Mouse (Mus musculus): ENCODE data around the gene Rffl.

Rffl gene

GRCm38 (mm10) chr11:82871031-82871446, at the start of gene Rffl:
Gene Rffl, minus strand, starts transcription at chr11:82871210.
- peak; percentile 80 for DNase-seq (ENCODE audit: low spot score)

- no peak for DNase-seq (ENCODE audit: low spot score)
Observed at GRCm38 (mm10) chr11:82920768-82921167, 49.8 kb upstream of the Rffl start.

GRCm38 (mm10) chr11:82914711-82915352, 43.8 kb upstream of the Rffl start:
- no peak for DNase-seq (ENCODE audit: low spot score)

GRCm38 (mm10) chr11:82910679-82911389, 39.8 kb upstream of the Rffl start:
- DNase-seq (ENCODE audit: low spot score) = no peak

- DNase-seq (ENCODE audit: low spot score) = no peak
Observed at GRCm38 (mm10) chr11:82910250-82910649, 39.2 kb upstream of the Rffl start, which contains the start of gene Unc45b. Gene Unc45b, plus strand, starts transcription at chr11:82910550.

GRCm38 (mm10) chr11:82908608-82908989, 37.6 kb upstream of the Rffl start:
- DNase-seq (ENCODE audit: low spot score) = no peak

GRCm38 (mm10) chr11:82907651-82908607, 36.9 kb upstream of the Rffl start, which contains the start of gene Nle1:
Gene Nle1, minus strand, starts transcription at chr11:82908411.
- peak; percentile 75 for DNase-seq (ENCODE audit: low spot score)

- no peak for DNase-seq (ENCODE audit: low spot score)
Observed at GRCm38 (mm10) chr11:82905816-82906215, 34.8 kb upstream of the Rffl start.

- no peak for DNase-seq (ENCODE audit: low spot score)
Observed at GRCm38 (mm10) chr11:82904952-82905351, 33.9 kb upstream of the Rffl start.

GRCm38 (mm10) chr11:82901606-82902310, 30.7 kb upstream of the Rffl start:
- DNase-seq (ENCODE audit: low spot score) = no peak

GRCm38 (mm10) chr11:82899720-82900119, 28.7 kb upstream of the Rffl start:
- DNase-seq (ENCODE audit: low spot score) = no peak

GRCm38 (mm10) chr11:82897478-82897877, 26.5 kb upstream of the Rffl start:
- DNase-seq (ENCODE audit: low spot score) = no peak

- DNase-seq (ENCODE audit: low spot score) = no peak
Observed at GRCm38 (mm10) chr11:82891936-82892335, 20.9 kb upstream of the Rffl start, which contains the start of gene Fndc8. Gene Fndc8, plus strand, starts transcription at chr11:82892124.

GRCm38 (mm10) chr11:82890342-82890762, 19.3 kb upstream of the Rffl start, which contains the start of gene Rad51d:
Gene Rad51d, minus strand, starts transcription at chr11:82890614.
- DNase-seq (ENCODE audit: low spot score) = peak; percentile 87

- DNase-seq (ENCODE audit: low spot score) = no peak
Observed at GRCm38 (mm10) chr11:82889524-82890341, 18.7 kb upstream of the Rffl start.

GRCm38 (mm10) chr11:82888491-82888946, 17.5 kb upstream of the Rffl start:
- peak; percentile 23 for DNase-seq (ENCODE audit: low spot score)

- no peak for DNase-seq (ENCODE audit: low spot score)
Observed at GRCm38 (mm10) chr11:82886559-82886958, 15.5 kb upstream of the Rffl start.

- DNase-seq (ENCODE audit: low spot score) = no peak
Observed at GRCm38 (mm10) chr11:82883180-82883579, 12.2 kb upstream of the Rffl start.

GRCm38 (mm10) chr11:82877726-82878344, 6.8 kb upstream of the Rffl start:
- DNase-seq (ENCODE audit: low spot score) = no peak

- no peak for DNase-seq (ENCODE audit: low spot score)
Observed at GRCm38 (mm10) chr11:82875631-82876030, 4.6 kb upstream of the Rffl start.

Data from ovary, adult 18-20 months (tissue).